Mouse (Mus musculus) hindbrain, embryonic 11.5 days (tissue): ENCODE results near the gene Ubb. TPM values are rescaled to one million over a fixed set of nuclear protein-coding genes. Genes with fewer than 3 reads are reported as not detected.

ENCODE experiments used
- polyA plus RNA-seq: library from polyadenylated mRNA; unstranded; fragments of >200 nt; fragmentation: Nextera tagmentation; extraction: Ambion mirVana; gene quantifications from 2 replicates; pipeline ENCODE4 v1.2.1, GENCODE M21; 2014

The Ubb gene
- polyA plus RNA-seq, 1 experiment from 2014 or later = 3,694 TPM

Other genes with a start within 250 kb of the Ubb start
- gene Pigl, start 92.7 kb upstream of the Ubb start, polyA plus RNA-seq = 13.6 and 13.7 TPM in 2 replicates
- 170 and 189 TPM in 2 replicates for gene Ncor1, start 92.6 kb upstream of the Ubb start, polyA plus RNA-seq
- 44.2 and 50.0 TPM in 2 replicates for gene Cenpv, start 11.9 kb upstream of the Ubb start, polyA plus RNA-seq
- 6.5 and 8.9 TPM in 2 replicates for gene Trpv2, start 23.3 kb downstream of the Ubb start, polyA plus RNA-seq
- gene Lrrc75a, start 97.4 kb downstream of the Ubb start, polyA plus RNA-seq = 16.2 and 16.7 TPM in 2 replicates
- 38.8 and 43.5 TPM in 2 replicates for gene Mmgt2, start 97.5 kb downstream of the Ubb start, polyA plus RNA-seq
- gene Zfp287, start 180.7 kb downstream of the Ubb start, polyA plus RNA-seq = 14.0 and 15.1 TPM in 2 replicates
- not detected in 2 replicates for gene Gm10428, start 201.9 kb downstream of the Ubb start, polyA plus RNA-seq
- 27.4 and 31.1 TPM in 2 replicates for gene Zfp286, start 238.3 kb downstream of the Ubb start, polyA plus RNA-seq